Mouse (Mus musculus) lung, adult 2 months (tissue): Measurements from ENCODE around the gene Bdh1.

Experiments used
- CTCF ChIP-seq: fragments of 200-500 bp; IDR thresholded peaks from 2 replicates; pipeline ENCODE4 v1.5.1; 2011; ENCODE audit warnings: mild to moderate bottlenecking, low read length, control low read depth; ENCODE audit not compliant: insufficient read depth
- POLR2A ChIP-seq: fragments of 200-500 bp; IDR thresholded peaks from 2 replicates; pipeline ENCODE4 v1.6.1; 2011; ENCODE audit warnings: low read depth, mild to moderate bottlenecking, control low read depth, low read length, borderline replicate concordance; ENCODE audit errors: extremely low read depth

- no peak for TF ChIP-seq POLR2A
- TF ChIP-seq CTCF = no peak
Observed at GRCm38 (mm10) chr16:31492921-31493549, 71.0 kb downstream of the Bdh1 start.
